Mouse (Mus musculus) left cerebral cortex, adult 8-10 months (tissue): ENCODE measurements around the gene Hnrnpll. TPM values are rescaled to one million over a fixed set of nuclear protein-coding genes. Genes with fewer than 3 reads are reported as not detected.

ENCODE experiments used
- DNase-seq, 2 experiments: peaks; one replicate each; pipeline ENCODE4 v3.0.0; 2022; ENCODE audit warnings: low spot score in 2 of 2
- total RNA-seq, 4 experiments: library from RNA; stranded (reverse); gene quantifications; 2 replicates each; pipeline ENCODE4 v1.2.4; 2022

The Hnrnpll gene
- total RNA-seq, 4 experiments from 2014 or later, result 56.0 to 60.9 (median 58.8) TPM

DNA sequence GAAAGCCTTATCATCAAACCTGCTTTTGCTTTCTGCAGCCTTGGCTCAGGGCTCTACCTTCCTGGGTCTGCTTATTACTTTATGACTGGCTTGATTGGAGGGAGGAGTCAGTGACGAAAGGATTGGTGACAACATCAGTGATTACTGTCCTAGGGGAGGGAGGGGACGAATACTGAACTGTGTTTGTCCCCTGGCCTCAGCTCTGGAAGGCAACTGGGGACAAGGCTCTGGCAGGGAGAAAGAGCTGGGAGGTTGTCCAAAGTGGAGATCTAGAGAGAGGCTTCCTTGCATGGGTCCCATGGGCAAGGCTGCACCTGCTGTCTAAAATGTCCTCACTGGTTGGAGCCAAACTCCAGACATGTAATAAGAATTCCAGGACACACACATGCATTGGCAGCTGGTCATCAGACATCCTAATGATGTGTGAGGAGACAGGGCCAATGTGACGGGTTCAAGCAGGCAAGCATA lies 59.7 kb downstream of the Hnrnpll start:
- DNase-seq, result no peak

DNA sequence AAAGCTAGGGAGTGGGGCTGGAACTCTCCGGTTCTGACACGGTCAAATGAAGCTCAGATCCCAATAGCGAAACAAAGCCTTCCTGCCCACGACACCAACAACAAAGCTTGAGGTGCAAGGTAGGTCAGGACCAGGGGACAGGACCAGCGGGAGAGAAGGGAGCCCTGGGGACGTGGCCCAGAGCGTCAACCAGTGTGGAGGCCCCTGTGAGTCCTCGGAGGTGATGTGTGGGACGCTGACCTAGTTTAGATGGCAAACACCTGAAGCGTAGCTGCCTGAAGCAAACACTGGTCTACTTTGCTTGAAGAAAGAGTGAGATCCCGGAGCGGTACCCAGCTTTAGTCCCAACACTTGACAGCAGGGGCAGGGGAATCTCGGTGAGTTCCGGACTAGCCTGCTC lies 62.5 kb downstream of the Hnrnpll start:
- no peak for DNase-seq

DNA sequence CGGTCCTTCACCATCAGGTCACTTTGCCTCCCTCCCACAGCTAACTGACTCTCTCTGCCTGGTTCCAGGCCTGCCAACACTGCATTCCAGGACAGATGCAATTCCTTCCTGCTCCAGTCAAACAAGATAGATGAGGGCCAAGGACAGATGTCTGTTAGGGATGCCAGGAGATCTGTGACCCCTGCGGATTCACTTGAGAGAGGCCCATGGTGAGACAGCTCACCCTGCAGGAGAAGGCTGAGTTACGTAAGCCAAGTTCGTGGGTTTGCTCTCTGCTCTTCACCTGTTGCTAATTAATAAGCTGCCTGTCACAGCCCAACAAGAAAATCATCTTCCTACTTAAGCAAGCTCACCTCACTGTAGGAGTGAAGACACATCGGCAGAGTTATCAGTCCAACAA lies 63.1 kb downstream of the Hnrnpll start:
- no peak for DNase-seq

DNA sequence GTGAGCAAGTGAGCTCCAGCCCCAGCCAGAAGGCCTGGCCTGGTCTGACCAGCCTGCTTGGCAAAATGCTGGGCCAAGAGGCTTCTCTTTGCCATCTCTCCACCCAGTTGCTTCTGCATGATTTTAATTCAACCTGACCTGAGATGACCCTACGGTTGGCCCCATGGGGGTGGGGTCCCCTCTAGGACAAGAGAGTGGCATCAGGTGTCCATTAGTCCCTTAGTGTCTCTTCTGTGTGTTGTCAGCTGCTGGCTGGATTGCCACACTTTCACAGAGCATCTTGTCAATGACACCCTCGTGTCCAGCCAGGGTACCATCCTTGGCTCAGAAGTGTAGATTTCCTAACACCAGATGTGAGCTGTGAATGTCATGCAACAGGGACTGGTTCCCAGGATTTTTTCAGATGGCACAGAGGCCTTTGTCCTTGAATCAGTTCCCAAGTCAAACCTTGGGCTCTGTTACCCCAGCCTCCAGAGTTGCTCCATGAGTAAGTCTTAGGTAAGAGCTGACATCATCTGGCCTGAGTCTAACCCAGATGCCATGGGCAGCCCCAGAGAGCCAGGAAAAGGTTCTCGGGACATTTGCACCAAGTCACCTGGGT lies 66.9 kb downstream of the Hnrnpll start:
- DNase-seq, result no peak

DNA sequence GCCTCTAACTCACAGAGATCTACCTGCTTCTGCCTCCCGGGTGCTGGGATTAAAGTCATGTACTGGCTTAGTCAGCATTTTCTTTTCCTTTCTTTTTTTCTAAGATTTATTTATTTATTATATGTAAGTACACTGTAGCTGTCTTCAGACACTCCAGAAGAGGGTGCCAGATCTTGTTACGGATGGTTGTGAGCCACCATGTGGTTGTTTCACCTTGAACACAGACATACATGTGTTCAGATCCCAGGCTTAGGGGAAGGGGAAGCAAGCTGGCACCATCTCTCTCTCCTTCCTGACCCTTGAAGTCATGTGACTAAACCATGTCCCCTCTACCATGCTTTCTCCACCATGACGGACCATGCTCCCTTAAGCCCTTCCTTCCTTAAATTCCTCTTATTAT lies 70.0 kb downstream of the Hnrnpll start:
- no peak for DNase-seq

DNA sequence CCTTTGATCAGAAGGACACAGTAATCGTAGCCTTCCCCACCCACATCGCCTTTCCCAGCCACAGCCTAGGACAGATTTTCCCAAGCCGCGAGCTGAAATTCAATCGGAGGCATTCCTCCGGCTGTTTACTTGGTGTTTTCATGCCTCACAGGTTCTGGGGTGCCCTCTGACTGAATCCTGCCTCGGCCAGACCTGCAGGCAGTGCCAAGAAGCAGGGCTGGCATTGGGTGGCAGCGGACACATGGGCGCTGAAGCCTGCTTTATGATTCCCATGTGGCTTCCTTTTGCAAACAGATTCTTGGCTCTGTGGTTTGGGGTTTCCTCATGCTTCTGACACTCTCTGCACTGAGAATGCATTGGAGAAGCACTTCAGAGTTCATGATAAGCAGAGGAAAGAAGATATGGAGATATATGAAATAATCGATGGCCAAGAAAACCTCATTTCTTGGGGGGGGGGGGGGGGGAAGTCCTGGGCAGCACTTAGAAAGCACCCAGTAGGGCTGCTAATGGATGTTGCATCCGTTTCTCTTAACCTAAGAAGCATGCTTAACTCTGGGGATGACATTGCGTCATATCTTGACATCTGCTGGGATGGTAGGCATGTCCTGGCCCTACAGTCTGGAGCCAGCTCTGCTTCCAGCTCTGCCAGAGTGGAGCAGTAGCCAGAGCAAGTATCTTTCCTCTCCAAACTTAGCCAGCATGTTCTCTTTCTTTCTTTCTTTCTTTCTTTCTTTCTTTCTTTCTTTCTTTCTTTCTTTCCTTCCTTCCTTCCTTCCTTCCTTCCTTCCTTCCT lies 70.8 kb downstream of the Hnrnpll start:
- no peak for DNase-seq

DNA sequence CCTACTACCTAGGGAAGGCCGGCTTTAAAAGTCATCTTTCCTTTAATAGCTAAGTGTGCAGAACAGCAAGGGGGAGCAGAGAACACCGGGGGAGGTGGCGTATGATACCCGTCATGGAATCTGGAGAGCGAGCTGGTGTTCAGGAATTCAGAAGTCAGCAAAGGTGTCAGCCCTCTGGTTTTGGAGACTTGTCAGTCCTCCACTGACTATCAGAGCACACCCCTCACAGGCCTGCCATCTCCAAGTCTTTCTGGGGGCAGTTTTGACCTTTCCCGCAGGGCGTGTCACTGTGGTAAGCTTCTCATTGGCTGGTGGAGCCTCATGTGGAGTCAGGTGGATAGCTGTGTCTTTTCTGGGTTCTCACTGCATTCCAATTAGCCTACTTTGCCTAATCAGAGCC lies 72.0 kb downstream of the Hnrnpll start:
- DNase-seq, result no peak

DNA sequence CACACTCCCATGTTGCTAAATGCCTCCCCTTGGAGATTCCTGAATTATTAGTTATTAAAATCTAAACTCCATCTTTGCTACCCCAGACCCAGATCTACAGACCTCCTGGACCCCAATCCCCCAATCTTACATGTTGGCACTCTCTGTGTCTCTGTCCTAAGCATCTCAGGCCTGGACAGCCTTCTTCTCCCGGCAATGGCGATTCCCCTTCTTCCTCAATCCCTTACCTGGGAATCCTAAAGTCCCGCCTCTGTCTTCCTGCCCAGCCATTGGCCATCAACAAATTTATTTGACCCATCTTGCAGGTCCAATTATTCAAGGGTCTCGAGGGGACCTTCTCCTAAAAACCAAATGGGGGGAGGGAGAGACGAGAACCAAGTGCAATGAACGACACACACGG lies 77.7 kb downstream of the Hnrnpll start:
- DNase-seq, result no peak

DNA sequence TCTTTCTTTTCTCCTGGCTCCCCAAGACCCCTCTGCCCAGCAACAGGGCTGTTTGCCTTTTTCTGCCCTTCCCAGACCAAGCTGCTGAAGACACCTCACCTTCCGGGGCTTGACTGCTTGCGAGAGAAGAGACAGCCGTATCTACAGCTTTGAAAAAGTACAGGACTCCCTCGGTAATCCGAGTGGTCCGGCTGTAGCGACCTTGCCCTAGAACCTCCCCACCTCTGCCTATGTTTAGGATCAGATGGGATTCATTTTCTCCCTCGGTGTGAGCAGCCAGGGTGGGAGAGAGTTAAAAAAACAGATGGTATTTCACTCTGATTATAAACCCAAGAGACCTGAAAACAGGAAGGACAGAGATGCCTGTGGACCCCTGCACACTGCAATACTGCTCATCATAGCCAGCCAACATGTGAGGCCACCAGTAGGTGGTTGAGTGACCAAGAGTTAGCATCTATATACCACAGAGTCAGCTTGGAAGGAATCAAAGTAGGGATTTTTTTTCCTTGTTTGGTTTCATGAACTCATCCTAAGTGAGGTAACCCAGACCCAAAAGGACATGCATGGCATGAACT lies 79.1 kb downstream of the Hnrnpll start:
- no peak for DNase-seq

DNA sequence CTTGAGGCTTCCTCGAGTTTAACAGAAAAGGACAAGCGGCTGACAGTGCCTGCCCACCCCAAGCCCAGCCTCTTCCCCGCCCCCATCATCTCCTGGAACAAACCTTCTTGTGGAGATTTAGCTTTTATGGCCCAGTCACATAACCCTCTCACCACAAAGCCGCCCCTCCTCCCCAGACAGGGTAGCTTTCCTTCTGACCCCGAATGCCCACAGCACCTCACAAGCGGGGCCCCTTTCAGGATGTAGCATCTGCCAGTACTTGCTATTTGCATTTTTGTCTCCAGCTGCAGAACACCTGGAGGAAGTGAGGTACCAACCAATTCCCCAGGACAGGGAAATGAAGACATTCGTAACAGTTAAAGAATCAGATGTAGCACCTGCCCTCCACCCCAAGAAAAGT lies 79.6 kb downstream of the Hnrnpll start:
- DNase-seq, result no peak

DNA sequence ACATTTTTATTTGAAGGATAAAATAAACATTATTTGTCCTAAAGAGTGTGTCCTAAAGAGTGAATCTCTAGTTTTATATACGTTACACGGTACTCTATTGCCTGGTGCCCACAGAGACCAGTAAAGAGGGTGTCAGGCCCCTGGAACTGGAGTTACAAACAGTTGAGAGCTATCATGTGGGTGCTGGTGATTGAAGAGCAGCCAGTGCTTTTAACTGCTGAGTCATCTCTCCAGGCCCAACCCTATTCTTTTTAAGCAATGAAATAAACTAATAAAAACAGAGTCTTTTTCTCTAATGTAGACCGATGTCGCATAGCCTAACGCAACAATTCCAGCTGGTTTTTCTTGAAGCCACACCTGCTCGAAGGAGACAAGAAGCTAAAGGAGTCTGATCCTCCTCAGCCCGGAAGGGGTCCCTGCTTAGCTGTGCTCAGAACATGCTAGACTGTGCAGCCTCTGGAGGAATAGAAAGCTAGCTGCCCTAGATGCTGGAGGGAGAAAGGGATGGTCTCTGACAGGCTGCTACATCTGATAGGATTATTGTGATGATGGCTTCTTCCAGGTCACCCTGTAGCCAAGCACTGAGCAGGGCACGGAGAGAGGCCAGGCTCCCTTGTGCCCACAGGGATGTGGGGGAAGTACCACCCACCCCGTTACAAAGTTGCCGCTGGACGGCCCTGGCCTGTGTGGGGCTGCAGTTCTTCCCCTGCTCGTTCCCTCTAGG lies 80.2 kb downstream of the Hnrnpll start:
- no peak for DNase-seq

DNA sequence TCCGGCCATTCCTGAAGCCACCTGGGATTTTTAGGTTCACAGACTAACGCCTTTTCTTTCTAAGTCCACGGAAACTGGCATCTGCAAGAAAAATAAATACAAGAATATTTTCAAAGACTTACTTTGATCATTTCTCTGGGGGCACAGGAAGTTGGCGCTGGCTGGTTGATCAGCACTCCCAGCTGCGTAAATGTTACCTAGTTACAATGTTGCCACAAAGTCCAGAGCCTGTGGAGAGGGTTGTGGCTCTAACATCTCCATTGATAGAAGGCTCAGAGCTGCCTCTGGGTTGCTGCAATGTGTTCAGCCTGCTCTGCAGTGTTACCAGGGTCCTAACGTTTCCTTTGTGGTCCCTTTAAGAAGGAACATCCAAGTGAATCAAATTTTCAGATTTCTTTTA lies 80.8 kb downstream of the Hnrnpll start:
- DNase-seq, result no peak

DNA sequence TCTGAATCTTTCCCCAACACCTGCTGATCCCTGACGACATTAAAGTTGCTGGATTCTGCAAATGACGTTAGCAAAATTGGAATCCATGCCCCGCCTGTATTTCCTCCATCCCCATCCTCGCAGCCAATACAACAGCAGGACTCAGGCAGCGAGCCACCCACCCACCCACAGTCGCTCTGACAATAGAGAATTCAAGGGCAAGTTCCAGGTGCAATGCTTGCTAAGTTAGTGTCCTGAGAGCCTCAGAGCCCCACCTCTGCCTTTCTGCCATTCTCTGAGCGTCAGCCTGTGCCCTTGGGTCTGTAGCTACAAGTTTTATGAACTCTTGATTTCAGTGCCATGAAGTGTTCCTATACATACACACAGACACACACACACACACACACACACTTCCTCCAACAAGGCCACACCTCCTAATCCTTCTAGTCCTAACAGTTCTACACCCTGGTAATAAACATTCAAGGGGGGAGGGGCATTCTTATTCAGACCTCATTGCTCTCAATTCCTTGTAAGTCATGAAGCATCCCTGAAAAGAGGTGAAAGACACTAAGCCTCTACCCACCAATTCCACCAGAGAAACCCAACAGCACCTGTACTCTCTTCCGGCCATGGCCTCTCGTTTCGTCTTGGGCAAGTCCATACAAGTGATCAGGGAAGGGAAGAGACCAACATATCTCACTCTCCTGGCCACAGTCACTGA lies 81.6 kb downstream of the Hnrnpll start:
- DNase-seq, result no peak

Other genes starting within 250 kb of the Hnrnpll start
- gene Atl2, start 166.2 kb downstream of the Hnrnpll start, total RNA-seq, result 10 to 100 TPM; 60.3 to 67.7 (median 65.3) TPM
- 1 to 10 TPM; 2.0 to 5.7 (median 3.9) TPM for gene Galm, start 65.1 kb upstream of the Hnrnpll start, total RNA-seq
- gene Srsf7, start 145.0 kb upstream of the Hnrnpll start, total RNA-seq, result 100 to 1,000 TPM in 1 of 4 experiments, 10 to 100 TPM in 3; 93.1 to 111 (median 97.5) TPM
- under 1 TPM; 0.20 to 0.53 (median 0.28) TPM for gene Ttc39d, start 145.1 kb upstream of the Hnrnpll start, total RNA-seq
- 1 to 10 TPM; 4.9 to 8.9 (median 7.4) TPM for gene Gemin6, start 162.1 kb upstream of the Hnrnpll start, total RNA-seq
- 10 to 100 TPM; 16.1 to 19.2 (median 18.1) TPM for gene Morn2, start 227.9 kb upstream of the Hnrnpll start, total RNA-seq
- 10 to 100 TPM; 34.5 to 42.6 (median 41.6) TPM for gene Dhx57, start 228.1 kb upstream of the Hnrnpll start, total RNA-seq
- 1 to 10 TPM; 1.7 to 3.3 (median 2.9) TPM for gene Arhgef33, start 245.1 kb upstream of the Hnrnpll start, total RNA-seq